Mouse (Mus musculus): ENCODE results near the gene Rab43. TPM values are rescaled to one million over a fixed set of nuclear protein-coding genes. Genes with fewer than 3 reads are reported as not detected.

The Rab43 gene
- total and polyA plus RNA-seq, 3 experiments = 4.0 to 13.2 TPM; not detected in 1

DNA sequence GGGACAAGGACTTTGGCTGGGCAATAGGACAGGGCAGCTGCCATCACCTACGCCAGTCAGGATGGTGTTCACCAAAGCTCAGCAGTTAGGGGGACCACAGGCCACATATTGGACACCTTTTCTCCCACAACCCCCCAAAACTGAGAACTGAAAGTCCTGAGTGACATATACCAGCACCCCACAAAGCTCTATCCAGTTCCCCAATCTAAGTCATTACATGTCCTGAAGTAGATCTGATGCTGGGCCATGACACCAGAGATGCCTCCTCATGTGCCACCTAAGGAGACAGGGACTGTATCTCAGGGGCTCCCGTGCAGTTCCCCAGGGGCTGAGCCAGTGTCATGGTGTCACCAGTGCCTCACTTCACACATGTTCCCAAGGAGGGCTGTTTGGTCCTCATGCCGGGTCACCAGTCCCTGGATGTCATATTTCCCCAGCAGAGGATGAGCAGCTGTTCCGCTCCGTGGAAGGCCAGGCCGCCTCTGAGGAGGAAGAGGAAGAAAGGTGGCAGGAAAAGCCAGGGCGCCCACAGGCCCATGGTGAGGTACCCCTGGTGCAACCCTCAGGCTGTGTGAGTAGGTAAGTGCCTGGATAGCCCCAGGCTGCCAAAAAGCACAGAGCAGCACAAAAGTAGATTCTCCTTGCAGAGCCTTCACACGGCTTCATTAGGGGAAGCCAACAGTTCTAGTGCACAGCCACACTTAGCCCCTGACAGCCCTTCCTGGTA is 61.6 kb downstream of the Rab43 start:
- peaks cover 0 to 20% of the 10 kb centered on the region in 2 experiments; a peak in 2 of 4 replicates for H3K36me3 ChIP-seq (ENCODE audit: control insufficient read depth in 1 of 2, insufficient read depth in 2 of 2, low read length in 2 of 2)

DNA sequence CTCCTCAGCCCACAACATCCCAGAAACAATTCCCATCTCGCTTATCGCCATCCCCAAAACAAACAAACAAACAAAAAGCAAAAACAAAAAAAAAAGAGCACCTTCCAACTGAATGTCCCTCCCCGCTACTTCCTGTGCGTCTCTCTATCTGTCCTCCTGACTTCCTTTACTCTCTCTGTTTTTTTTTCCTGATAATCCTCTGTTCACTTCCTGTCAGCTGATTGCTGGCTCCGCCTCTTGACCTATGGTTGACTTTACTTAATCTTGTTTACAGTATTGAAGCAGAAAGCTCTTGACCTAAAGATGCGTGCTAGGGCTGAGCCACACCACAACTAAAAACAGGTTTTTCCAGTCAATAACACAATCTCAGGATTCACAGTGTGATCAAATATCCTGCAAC is 63.4 kb downstream of the Rab43 start:
- Histone ChIP-seq H3K4me3 (ENCODE audit: control insufficient read depth in 1 of 2, insufficient read depth in 1 of 2, low read depth in 2 of 2, low read length in 2 of 2) (peak overlapping the region; percentile 9 to 21; a peak in 3 of 4 replicates), H3K9me3 (replicated peaks; ENCODE audit: insufficient read depth, low read length) (no peaks in the 10 kb centered on the region), H3K27ac (ENCODE audit: control insufficient read depth, low read depth, low read length) (no peak overlapping the region), H3K36me3 (ENCODE audit: control insufficient read depth in 1 of 2, insufficient read depth in 2 of 2, low read length in 2 of 2) (peaks cover 0 to 37% of the 10 kb centered on the region in 2 experiments; a peak in 2 of 4 replicates), H3K9ac (ENCODE audit: control insufficient read depth, low read depth, low read length, poor library complexity, severe bottlenecking) (no peak overlapping the region), H3K79me2 (ENCODE audit: control insufficient read depth, insufficient read depth, low read length, poor library complexity) (no peaks in the 10 kb centered on the region), H3K27me3 (ENCODE audit: control insufficient read depth in 1 of 2, insufficient read depth in 2 of 2, low read length in 2 of 2) (peaks cover 0 to 2% of the 10 kb centered on the region in 2 experiments; a peak in 3 of 4 replicates), H3K4me1 (ENCODE audit: control insufficient read depth in 1 of 2, insufficient read depth in 2 of 2, low read length in 2 of 2) (peaks cover 17 to 45% of the 10 kb centered on the region in 2 experiments)
- peak; percentile 75 for DNase-seq (ENCODE audit: low read depth, low spot score)
- TF ChIP-seq SMC3 (IDR thresholded peaks at IDR 0.05; ENCODE audit: low read depth, low read length) (no peak), USF2 (IDR thresholded peaks at IDR 0.05; ENCODE audit: borderline replicate concordance in 1 of 2, insufficient read depth in 1 of 2, low read depth in 1 of 2, low read length in 2 of 2) (0 out of 4 replicates have a peak, but pooled peaks of 1 of the 2 experiments have one; percentile 42), GABPA (IDR thresholded peaks at IDR 0.05; ENCODE audit: low read depth, low read length) (no peak), POLR2AphosphoS5 (IDR thresholded peaks at IDR 0.05; ENCODE audit: borderline replicate concordance, low read depth, low read length) (no peak), JUND (IDR thresholded peaks at IDR 0.05; ENCODE audit: low read depth, low read length) (no peak), CHD2 (IDR thresholded peaks at IDR 0.05; ENCODE audit: low read length) (no peak), KAT2A (conservative IDR thresholded peaks at IDR 0.05; ENCODE audit: low read depth, low read length) (no peak), CTCF (IDR thresholded peaks at IDR 0.05 in 2 of 3, conservative IDR thresholded peaks at IDR 0.05 in 1 of 3; ENCODE audit: control insufficient read depth in 1 of 3, insufficient read depth in 1 of 3, low read depth in 2 of 3, low read length in 3 of 3, poor library complexity in 1 of 3, severe bottlenecking in 1 of 3) (no peak), SIN3A (IDR thresholded peaks at IDR 0.05; ENCODE audit: low read length) (peak; percentile 37; the same call in 1 of the 2 replicates), MAX (IDR thresholded peaks at IDR 0.05; ENCODE audit: low read length) (no peak), ZKSCAN1 (IDR thresholded peaks at IDR 0.05; ENCODE audit: low read depth, low read length) (no peak), E2F4 (IDR thresholded peaks at IDR 0.05; ENCODE audit: borderline replicate concordance, low read depth, low read length) (no peak), TCF12 (IDR thresholded peaks at IDR 0.05; ENCODE audit: low read depth, low read length) (0 out of 2 replicates have a peak, but pooled peaks have one; percentile 16), POLR2AphosphoS2 (IDR thresholded peaks at IDR 0.05; ENCODE audit: low read length) (no peak), UBTF (IDR thresholded peaks at IDR 0.05; ENCODE audit: borderline replicate concordance, insufficient read depth, low read depth, low read length) (no peak), CHD1 (IDR thresholded peaks at IDR 0.05; ENCODE audit: low read depth, low read length) (no peak), RCOR1 (IDR thresholded peaks at IDR 0.05; ENCODE audit: low read depth, low read length) (no peak; the same call in 1 of the 2 replicates), TAL1 (IDR thresholded peaks at IDR 0.05; ENCODE audit: low read length) (no peak), MAFK (IDR thresholded peaks at IDR 0.05; ENCODE audit: borderline replicate concordance, low read depth, low read length) (no peak), ELF1 (IDR thresholded peaks at IDR 0.05; ENCODE audit: low read depth, low read length) (peak; percentile 57; the same call in 1 of the 2 replicates), GATA1 (IDR thresholded peaks at IDR 0.05; ENCODE audit: low read depth, low read length) (peak; percentile 68; the same call in 1 of the 2 replicates), MYC (IDR thresholded peaks at IDR 0.05; ENCODE audit: low read depth, low read length) (no peak), HCFC1 (IDR thresholded peaks at IDR 0.05; ENCODE audit: low read depth, low read length) (peak; percentile 79)

More for the DNA sequence above, 61.6 kb downstream of the Rab43 start:
- H3K27me3 ChIP-seq (ENCODE audit: control insufficient read depth in 1 of 2, insufficient read depth in 2 of 2, low read length in 2 of 2) = peaks cover 0 to 2% of the 10 kb centered on the region in 2 experiments; a peak in 3 of 4 replicates
- no peaks in the 10 kb centered on the region for H3K9me3 ChIP-seq (replicated peaks; ENCODE audit: insufficient read depth, low read length)
- H3K27ac ChIP-seq (ENCODE audit: control insufficient read depth, low read depth, low read length) = no peak overlapping the region
- no peak for TF ChIP-seq USF1 (IDR thresholded peaks at IDR 0.05; ENCODE audit: low read depth, low read length)
- no peak for TF ChIP-seq SIN3A (IDR thresholded peaks at IDR 0.05; ENCODE audit: low read length)
- TF ChIP-seq HCFC1 (IDR thresholded peaks at IDR 0.05; ENCODE audit: low read depth, low read length) = no peak
- TF ChIP-seq MAFK (IDR thresholded peaks at IDR 0.05; ENCODE audit: borderline replicate concordance, low read depth, low read length) = no peak
- no peak for TF ChIP-seq MYB (IDR thresholded peaks at IDR 0.05; ENCODE audit: low read depth, low read length)
- TF ChIP-seq MEF2A (IDR thresholded peaks at IDR 0.05; ENCODE audit: extremely low read depth, insufficient replicate concordance, low read depth, low read length, poor library complexity, severe bottlenecking) = no peak
- no peak for TF ChIP-seq SMC3 (IDR thresholded peaks at IDR 0.05; ENCODE audit: low read depth, low read length)
- no peak for TF ChIP-seq ZKSCAN1 (IDR thresholded peaks at IDR 0.05; ENCODE audit: low read depth, low read length)
- TF ChIP-seq MXI1 (IDR thresholded peaks at IDR 0.05; ENCODE audit: low read depth, low read length) = no peak
- TF ChIP-seq CHD1 (IDR thresholded peaks at IDR 0.05; ENCODE audit: low read depth, low read length) = no peak
- no peak for TF ChIP-seq TBP (IDR thresholded peaks at IDR 0.05; ENCODE audit: low read depth, low read length)
- no peak for TF ChIP-seq POLR2AphosphoS5 (IDR thresholded peaks at IDR 0.05; ENCODE audit: borderline replicate concordance, low read depth, low read length)
- no peak for TF ChIP-seq GATA1 (IDR thresholded peaks at IDR 0.05; ENCODE audit: low read depth, low read length)
- no peak for TF ChIP-seq JUND (IDR thresholded peaks at IDR 0.05; ENCODE audit: low read depth, low read length)
- no peak for TF ChIP-seq TAL1 (IDR thresholded peaks at IDR 0.05; ENCODE audit: low read length)
- no peak for TF ChIP-seq ZMIZ1 (IDR thresholded peaks at IDR 0.05; ENCODE audit: low read depth, low read length)
- no peak for TF ChIP-seq TCF12 (IDR thresholded peaks at IDR 0.05; ENCODE audit: low read depth, low read length)
- no peak for TF ChIP-seq ZC3H11A (IDR thresholded peaks at IDR 0.05; ENCODE audit: low read depth, low read length)
- TF ChIP-seq ZNF384 (IDR thresholded peaks at IDR 0.05; ENCODE audit: low read depth, low read length) = no peak
- no peak for DNase-seq (ENCODE audit: low read depth, low spot score)
- H3K79me2 ChIP-seq (ENCODE audit: control insufficient read depth, insufficient read depth, low read length, poor library complexity) = no peaks in the 10 kb centered on the region
- H3K4me1 ChIP-seq (ENCODE audit: control insufficient read depth in 1 of 2, insufficient read depth in 2 of 2, low read length in 2 of 2) = peaks cover 8 to 31% of the 10 kb centered on the region in 2 experiments
- H3K9ac ChIP-seq (ENCODE audit: control insufficient read depth, low read depth, low read length, poor library complexity, severe bottlenecking) = no peak overlapping the region
- H3K4me3 ChIP-seq (ENCODE audit: control insufficient read depth in 1 of 2, insufficient read depth in 1 of 2, low read depth in 2 of 2, low read length in 2 of 2) = no peak overlapping the region

Data from MEL (cell line).